Mouse (Mus musculus) R1 (cell line): ENCODE measurements around the gene Rps12.
"Not testable (repeated sequence)": the region's sequence is repeated elsewhere in the genome, so short reads cannot be mapped to it uniquely, and the experiment has no call there.

Experiments used
- DNase-seq: peaks from one replicate; pipeline ENCODE4 v3.0.0-alpha.2; 2018; ENCODE audit warnings: low read depth, low spot score

Rps12 gene

GRCm38 (mm10) chr10:23785599-23785998, 1.5 kb downstream of the Rps12 start:
- DNase-seq: not testable (repeated sequence)

DNA sequence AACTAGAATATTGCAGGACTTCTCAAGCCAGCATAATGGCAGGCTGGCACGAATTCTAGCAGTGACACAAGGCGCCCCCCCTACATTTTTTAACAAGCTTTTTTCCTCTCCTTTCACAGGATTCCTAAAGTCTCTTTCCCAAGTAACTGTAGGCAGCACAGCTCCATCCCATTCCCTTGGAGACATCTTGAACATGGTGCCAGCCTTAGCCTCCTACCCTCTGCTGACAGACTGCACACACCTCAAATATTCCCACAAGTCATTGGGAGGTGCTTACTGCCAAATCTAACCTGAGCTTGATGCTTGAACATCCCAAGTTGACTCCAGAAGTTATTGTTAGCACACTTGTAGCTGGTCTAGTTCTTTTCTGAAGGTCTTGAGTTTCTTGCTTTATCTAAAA, 3.0 kb downstream of the Rps12 start:
- DNase-seq: peak; percentile 74

GRCm38 (mm10) chr10:23783493-23783884, 3.6 kb downstream of the Rps12 start:
- no peak for DNase-seq

DNA sequence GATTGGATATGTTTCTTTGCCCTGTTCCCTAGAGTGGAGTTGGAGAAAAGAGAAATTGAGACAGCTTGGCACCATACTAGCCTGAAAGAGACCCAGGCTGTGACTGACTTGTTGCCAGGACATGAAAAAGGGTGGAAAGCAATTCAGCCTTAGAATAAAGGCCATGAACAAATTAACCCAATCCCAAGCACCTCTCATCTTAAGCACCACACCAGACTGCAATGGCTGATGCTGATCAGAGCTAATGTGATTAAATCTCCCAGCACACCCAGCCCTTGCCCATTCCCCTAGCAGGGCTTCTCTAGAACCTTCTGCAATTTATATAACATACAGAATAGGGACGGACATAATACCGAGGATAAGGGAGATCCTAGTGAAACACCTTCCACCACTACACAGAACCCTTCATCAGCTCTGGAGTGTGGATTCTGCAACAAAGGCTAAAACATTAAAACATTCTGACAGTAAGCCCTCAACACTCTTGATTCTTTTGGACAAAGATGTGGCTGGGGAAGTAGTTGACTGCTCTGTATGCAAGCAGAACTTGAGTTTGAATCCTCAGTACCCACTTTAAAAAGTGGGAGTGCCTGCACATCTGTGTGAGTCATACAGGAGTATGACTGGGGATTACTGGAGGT, 4.1 kb downstream of the Rps12 start:
- peak; percentile 77 for DNase-seq

- DNase-seq: peak; percentile 65
These were observed 5.0 kb downstream of the Rps12 start for GRCm38 (mm10) chr10:23781760-23782735.

- DNase-seq: peak; percentile 91
These were observed 6.4 kb downstream of the Rps12 start for GRCm38 (mm10) chr10:23780539-23781275.

GRCm38 (mm10) chr10:23777288-23777945, 9.7 kb downstream of the Rps12 start:
- peak; percentile 39 for DNase-seq

GRCm38 (mm10) chr10:23754166-23754565, 32.9 kb downstream of the Rps12 start:
- DNase-seq: no peak
